Mouse (Mus musculus): ENCODE data around the gene Mapk10.

GRCm38 (mm10) chr5:103229321-103229720 is 18.2 kb upstream of the Mapk10 start:
- TF ChIP-seq CTCF (IDR thresholded peaks at IDR 0.05; ENCODE audit: low read depth) = no peak
- TF ChIP-seq EP300 (IDR thresholded peaks at IDR 0.05; ENCODE audit: low read depth) = no peak

Data from heart, postnatal 0 days (tissue).